Mouse (Mus musculus): Measurements from ENCODE around the gene Ablim1.

Ablim1 gene

DNA sequence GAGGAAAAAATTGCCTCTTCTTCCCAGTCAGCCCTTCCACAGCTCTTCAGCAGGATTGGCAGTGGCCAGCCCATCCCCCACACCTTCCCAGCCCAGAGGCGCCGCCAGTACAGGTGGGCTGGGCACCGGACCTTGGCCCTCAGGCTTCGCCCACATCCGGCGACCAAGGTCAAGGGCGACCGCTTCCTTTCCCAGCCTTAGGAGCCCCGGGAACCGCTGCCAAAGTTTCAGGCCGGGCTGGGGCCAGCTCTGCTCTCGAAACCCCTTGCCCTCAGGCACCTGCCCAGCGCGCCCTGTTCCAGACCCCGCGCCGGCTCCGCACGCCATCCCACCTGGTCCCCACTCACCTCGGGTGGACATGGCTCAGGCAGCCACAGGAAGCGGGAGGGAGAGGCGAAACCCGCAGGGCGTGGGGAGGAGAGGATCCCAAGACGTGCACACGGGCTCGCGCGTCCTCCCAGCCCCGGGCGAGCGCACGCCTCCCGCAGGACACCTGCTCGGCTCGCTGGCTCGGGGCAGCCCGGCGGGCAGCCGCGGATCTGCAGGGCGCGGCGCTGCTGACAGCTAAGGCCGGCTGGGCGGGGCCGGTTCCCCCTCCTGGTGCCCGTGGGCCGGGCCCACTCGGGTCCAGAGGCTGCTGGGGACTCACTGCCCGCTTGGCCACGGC lies at the start of gene Ablim1:
Gene Ablim1, minus strand, starts transcription at position 574 of the 667 bp plus-strand sequence.
- no peak for DNase-seq (ENCODE audit: low read depth)

DNA sequence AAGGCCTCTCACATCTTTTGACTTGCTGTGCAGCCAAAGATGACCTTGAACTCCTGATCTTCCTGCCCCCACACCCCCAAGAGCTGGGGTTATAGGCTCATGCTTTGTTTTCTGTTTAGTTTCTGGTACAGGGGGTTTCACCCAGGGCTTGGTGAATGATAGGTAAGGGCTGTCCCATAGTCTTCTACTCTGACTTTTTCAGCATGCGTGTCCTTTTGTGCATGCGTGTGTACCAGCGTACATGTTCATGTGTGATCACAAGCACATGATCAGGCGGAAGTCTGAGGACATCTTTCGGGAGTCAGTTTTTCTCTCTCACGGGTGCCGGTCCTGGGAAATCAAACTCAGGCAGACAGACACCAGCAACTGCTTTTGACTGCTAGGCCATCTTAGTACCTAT lies 48.8 kb upstream of the Ablim1 start:
- no peak for DNase-seq (ENCODE audit: low read depth)

DNA sequence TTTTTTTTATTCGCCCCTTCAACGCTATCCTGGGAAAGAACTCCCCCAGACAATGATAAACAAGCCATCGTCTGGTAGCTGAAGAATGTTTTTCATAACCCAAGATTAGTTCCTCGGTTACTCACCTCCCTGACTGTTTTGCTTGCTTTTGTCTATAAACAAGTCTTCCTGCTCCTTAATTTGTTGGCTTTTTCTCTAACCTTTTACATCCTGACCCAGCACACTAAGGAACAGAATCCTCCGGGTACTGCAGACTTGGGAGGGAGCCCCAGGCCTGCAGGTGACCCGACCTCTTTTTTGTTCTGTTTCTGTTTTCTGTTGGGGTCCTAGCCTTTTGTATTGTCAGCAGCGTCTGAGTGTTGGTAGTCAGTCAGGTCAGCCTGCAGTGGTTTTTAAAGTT lies 48.4 kb upstream of the Ablim1 start:
- DNase-seq (ENCODE audit: low read depth), result no peak

DNA sequence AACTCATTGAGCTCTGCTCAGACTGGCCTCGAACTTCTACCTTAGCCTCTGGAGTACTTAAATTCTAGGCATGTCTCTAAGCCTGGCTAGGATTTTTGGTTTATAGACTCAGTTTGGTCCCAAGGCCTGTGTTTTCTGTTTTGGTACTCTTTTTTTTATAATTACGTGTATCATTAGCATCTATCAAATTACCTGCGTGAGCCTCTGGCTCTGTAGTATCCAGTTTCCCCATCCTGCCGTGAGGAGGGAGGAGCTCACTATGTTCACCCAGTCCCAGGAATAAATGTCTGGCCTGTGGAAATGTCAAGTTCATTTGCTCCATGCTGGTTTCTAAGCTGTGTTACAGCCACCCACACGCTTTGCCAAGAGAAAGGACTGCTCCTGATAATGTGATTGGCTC lies 47.9 kb upstream of the Ablim1 start:
- no peak for DNase-seq (ENCODE audit: low read depth)

DNA sequence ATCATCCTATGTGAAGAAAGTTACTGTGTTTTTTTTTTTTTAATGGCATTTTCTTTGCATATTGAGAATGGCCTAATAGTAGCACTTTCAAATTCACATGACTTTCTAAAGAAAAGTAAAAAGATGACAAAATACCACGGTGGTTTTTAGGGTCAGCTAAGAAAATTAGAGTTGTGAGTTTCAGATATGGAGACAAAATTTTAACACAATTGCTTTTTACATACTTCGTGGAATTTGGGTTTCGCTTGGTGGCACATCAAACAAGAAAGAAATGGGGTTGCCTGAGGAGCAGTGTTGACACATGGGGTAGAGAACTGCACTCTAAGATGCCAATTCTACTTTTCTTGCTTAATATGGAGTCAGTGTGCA lies 47.2 kb upstream of the Ablim1 start:
- DNase-seq (ENCODE audit: low read depth), result no peak

DNA sequence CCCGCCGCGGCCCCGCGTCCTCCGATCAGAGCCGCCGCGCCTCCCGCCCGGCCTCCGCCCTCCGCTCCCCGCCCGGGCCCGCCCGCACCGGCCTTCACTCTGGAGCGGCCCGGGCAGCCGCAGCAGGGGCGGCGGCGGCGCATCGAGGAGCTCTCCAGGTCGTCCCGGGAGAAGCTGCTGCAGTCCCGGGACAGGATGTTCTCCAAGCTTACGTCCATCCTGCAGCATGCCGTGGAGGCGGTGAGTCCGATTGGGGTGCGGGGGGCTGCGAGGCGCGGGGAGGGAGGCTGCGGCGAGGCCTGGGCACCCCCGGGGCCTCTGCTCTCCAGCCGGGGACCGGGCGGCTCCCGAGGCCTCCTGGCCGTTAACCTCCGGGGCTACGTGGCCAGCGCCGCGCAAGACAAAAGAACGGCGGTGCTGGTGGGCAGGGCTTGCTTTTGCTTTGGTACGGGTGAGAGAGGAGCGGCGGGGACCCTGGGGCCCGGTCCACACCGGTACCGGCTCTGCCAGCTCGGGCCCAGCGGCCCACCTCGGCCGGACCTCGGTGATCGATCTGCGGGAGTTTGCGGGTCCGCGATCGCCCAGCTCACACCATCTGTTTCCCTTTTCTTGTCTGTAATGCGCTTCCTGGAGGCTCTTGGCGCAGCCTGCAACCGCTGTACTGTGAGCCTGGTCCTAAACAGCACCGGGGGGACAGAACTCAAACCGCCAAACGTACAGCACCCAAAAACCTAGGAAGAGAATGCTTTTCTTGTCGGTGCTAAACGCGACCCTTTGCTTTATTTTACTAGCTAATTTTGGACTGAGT lies 46.6 kb upstream of the Ablim1 start:
- no peak for DNase-seq (ENCODE audit: low read depth)

DNA sequence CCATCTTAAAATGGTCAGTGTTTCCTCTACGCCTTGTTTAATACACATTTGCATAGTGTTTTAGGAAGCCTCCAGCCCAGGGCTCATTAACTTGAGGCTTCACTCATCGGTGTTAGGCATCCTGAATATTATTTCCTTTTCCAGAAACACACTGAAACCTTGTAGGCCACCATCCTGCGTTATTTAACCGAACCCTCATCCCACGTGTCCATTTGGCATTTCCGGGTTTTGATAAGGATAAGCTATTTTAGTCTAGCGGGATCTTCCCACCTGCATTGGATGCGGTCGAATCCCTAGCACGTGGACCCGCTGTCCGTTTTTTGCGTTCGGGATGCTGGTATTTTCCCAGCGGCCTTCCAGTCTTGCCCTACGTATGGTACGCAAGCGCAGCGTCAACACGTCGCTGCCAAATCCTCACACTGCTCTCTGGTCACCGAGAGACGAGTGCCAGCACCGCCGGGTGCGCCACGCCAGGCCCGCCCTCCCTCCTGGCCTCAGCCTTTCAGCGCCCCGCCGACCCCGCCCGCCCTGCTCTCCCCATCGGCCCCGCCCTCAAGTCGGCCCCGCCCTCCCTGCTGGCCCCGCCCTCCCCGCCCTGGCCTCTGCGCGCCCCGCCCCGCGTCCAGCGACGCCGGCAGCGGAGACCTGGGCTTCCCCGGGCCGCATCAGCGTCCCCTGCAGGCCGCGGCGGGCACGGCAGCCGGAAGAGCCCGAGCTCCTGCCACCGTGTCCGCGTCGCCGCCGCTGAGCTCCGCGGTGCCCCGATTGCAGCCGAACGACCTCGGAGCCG lies 45.8 kb upstream of the Ablim1 start, which contains the start of gene Fam160b1:
Gene Fam160b1, plus strand, starts transcription at position 340 of the 790 bp plus-strand sequence.
- peak; percentile 86 for DNase-seq (ENCODE audit: low read depth)

DNA sequence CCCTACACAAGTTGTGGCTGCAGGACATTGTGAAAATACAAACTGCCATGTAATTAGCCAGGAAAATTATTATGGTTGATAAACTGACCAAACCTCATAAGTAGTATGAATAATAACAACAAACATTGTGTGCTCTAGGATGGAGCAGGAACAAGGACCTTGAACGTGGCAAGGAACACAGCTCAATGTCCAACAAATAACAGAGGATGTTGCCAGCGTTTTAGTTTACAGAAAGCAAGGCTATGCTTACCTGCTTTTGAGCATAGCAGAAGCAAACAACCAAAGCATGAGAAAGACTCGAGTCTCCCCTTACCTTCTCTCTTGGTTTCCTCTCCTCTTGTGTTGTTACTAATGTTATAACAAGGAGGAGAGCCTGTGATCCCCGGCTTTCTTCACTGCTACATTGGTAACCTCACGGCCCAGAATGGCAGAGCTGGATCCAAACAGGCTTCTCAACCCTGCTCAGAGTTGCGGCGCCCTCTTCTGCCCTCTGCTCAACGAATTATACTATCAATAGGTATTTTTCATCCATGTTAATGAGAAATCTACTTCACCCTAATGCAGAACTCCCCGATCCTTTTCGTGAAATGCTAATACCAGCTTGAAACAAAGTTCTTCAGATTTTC lies 45.1 kb upstream of the Ablim1 start:
- no peak for DNase-seq (ENCODE audit: low read depth)

DNA sequence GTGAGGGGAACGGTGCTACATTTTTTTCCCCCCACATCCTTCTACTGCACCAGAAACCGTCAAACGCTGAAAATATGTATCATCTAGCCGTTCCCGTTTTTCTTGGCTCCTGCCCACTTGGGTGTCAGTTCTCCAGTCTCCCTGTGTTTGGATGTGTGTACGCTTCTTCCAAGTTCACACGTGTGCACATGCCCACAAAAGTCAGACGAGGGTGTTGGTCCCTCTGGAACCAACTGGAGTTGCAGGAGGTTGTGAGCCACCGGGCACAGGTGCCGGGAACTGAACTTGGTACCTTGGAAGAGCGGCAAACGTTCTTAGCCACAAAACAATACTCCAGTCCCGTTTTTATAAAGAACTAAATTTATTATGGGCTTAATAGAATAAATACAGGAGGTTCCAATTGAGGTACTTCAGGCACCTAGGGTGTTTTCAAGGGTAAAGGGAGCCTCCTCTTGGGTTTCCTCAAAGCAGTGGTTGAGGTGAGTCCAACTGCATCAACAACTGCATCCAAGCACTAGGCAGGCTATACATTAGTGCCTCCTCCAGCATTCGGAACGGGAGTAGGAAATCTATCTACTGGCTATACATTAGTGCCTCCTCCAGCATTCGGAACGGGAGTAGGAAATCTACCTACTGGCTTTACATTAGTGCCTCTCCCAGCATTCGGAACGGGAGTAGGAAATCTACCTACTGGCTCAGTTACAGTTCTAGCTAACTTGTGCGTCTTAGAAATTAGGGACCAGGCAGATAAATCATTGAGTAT lies 44.3 kb upstream of the Ablim1 start:
- DNase-seq (ENCODE audit: low read depth), result no peak

DNA sequence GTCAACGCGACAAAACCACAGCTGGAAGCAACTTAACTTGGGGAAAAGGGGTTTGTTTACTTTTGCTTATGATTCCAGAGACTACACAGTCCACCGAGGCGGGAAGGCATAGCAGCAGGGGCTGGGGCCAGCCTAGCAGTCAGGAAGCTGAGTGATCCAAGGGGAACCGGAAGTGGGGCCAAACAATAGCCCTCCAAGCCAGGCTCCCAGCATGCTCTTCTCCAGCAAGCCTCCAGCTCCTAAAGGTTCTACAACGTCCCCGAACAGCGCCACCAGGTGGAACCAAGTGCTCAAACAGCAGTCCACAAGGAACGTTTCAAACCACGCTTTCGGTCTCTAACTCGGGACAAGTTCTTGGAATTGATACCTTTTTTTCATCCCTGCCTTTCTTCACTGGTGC lies 43.6 kb upstream of the Ablim1 start:
- peak; percentile 68 for DNase-seq (ENCODE audit: low read depth)

DNA sequence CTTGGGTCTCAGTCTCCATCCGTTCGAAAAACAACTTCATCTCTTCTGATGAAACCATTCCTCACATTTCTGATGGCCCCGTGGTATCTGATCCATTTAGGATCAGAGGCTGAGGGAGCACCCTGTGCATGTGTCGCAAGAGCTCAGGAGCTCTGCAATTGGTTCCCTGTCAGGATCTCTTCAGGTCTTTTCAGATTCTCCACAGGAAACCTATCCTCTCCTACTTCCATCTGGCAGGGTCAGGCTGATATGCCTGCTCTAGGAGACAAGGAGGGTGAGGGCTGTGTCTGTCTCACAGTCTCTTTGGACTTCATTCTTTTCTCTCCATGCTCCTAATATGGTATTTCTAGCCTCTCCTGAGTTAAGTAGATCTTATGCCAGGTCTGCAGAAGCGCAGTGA lies 43.1 kb upstream of the Ablim1 start:
- no peak for DNase-seq (ENCODE audit: low read depth)

DNA sequence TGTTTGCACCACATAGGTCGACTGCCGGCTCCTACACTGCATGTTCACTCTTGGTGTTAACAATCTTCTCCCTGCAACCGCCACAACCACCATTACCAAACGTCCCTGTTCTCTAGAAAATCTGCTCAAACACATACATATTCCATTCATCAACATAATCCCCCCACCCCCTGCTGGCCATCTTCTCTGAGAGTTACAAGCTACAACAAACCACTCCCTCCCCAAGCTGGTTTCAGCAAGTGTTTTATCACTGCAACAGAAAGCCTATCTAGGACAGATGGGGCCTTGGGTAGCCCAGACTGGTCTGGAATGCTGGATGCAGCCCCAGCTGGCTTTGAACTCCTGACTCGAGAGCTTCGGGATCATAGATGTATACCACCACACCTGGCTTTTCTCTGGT lies 42.5 kb upstream of the Ablim1 start:
- no peak for DNase-seq (ENCODE audit: low read depth)

DNA sequence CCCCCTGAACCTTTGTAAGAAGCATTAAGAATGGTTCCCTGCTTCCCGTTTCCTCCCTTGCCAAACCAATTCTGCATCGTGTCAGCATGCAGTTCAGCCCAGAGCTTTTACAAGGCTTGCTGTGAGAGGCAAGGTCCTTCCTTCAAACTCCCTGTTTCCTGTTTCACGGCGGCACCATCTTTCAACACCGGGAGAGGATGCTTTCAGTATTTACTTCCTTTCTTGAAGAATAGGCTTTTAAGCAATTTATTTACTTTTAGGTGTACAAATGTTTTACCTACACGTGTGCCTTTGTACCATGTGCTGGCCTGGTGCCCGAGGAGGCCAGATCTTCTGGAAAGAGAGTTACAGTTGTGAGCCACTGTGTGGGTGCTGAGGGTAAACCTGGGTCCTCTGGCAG lies 41.6 kb upstream of the Ablim1 start:
- DNase-seq (ENCODE audit: low read depth), result no peak

DNA sequence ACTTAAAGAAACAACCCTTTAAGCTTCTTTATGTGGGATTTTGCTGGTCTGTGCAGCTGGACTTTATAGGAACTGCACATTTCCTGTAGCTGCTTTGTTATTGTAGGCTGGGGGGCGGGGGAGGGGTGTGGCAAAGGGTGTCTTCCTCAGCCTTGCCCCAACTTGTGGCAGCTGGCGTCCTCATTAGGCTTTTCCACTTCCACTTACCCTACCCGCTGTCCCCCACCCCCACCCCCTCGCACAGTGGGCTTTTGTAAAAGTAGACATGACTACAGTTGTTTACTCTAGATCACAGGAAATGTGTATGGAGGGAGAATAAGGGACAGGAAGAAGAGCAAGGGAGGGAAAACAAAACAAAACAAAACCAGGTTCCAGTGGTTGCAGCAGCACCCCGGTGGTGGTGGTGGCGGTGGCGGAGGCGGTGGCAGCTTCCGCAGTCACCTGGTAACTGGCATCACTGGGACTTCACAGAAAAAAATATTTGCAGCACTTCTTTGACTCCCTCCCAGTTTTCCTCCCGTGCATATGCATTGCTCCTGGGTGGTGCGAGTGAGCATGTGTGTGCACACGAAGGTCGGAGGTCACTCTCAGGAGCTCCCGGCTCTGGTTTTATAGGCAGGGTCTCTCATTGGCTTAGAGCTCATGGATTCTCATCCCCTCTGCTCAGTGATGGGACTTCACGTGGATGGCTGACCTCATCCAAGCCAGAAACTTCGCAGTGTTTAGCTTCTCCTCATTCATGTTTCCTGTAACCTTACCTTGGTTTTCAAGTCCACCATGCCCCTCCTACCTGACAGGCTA lies 40.9 kb upstream of the Ablim1 start:
- no peak for DNase-seq (ENCODE audit: low read depth)

DNA sequence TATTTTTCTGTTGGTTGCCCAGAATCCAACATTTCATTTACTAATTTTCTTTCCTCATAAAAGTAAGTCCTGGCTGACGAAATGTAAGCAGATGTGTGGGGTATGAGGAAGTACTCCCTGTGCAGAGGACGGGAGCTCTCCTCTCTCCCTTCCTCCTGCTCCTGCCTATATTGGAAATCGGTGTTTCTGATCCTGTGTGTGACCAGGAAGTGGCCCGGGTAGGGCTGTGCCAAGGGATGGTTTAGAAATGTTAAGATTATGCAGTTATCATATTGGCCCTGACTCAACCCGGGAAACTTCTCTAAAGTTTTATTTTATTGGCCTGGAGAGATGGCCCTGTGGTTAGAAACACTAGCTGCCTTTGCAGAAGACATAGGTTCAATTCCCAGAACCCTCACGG lies 40.0 kb upstream of the Ablim1 start:
- no peak for DNase-seq (ENCODE audit: low read depth)

DNA sequence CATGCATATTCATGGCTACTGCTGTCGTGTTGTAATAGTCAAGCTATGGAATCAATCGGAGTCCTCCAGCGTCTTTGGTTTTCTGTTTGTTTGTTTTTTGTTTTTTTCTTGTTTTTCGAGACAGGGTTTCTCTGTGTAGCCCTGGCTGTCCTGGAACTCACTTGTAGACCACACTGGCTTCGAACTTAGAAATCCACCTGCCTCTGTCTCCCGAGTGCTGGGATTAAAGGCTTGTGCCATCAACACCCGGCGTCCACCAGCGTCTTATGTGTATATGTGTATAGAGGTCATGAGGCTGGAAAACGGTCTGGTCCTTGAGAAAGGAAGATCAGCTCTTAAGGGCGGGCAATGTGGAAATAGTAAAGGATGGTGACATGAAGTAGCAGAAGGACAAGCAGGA lies 39.3 kb upstream of the Ablim1 start:
- no peak for DNase-seq (ENCODE audit: low read depth)

DNA sequence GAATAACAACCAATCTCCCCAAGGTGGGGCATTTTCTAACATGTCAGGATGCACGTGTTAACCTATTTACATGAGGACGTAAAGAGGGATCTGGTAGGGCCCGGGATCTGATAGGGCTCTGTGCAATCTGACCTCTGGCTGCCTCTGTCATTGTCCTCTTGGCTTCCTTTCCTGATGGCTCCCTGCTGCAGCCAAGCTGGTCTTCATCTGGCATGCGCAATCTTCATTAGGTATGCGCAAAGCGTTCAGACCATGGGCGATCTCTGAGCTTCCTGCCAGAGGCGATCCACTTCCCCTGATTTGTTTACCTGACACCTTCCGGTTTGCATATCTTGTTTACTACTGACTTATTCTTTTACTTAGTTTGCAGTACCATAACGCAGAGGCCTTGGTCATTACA lies 38.5 kb upstream of the Ablim1 start:
- no peak for DNase-seq (ENCODE audit: low read depth)

DNA sequence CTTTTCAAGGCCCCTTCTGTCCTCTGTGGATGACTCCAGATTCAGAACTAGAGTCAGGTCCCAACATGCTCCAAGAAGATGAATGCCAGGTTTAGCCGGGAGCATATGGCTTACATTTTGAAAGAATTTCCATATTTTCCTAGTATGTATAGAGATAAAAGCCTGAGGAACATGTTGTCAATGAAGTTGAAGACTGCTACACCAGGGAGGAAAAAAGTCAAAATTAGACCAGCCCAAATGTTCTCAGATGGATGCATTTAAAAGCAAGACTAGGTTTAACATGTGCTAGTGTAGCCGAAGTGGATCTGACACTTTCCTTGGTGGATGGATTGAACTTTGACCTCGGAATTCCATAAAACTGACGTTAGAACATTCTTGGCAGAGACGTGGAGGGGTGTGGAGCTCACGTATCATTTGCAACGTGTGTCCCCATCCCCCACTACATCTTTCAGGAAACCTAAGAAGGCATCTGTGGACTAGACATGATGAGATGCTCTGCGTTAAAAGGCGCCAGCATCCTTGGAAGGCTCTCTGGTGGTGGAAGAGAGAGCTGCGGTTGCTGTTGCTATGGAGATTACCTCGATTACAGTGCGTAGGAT lies 37.7 kb upstream of the Ablim1 start:
- no peak for DNase-seq (ENCODE audit: low read depth)

DNA sequence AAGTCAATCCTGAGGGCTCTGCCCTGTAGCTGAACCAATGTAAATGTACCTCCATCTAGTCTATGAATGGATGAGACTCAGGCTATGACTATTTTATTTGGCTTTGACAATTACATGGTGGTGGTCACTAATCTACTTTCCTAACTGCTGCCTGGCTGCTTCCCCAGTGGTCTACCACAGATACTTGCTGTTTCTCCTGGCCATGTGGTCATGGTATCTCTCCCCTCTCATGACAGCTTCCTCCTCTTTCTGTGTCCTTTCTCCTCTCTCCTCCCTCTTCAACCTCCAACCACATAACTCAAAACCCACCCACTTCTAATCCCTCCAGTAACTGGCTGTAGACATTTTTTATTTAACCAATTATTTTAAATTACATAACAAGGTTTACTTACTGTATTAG lies 34.4 kb upstream of the Ablim1 start:
- DNase-seq (ENCODE audit: low read depth), result no peak

DNA sequence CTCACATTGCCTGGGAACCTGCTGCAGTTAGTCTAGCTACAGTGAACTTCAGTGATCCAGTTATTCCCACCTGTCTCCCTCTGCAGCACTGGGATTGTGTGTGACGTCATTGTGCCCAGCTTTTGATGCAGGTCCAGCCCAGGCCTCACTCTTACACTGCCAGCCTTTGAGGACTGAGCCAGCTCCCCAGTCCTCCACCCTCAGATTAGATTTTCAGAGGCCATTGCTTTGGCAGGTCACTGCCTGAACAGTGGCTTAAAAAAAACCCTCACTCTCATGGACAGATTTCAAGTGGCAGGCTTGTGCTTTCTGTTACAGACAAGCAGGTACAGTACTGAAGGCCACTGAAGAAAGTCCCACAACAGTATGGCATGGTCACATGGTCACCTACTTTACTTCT lies 30.0 kb upstream of the Ablim1 start:
- DNase-seq (ENCODE audit: low read depth), result no peak

DNA sequence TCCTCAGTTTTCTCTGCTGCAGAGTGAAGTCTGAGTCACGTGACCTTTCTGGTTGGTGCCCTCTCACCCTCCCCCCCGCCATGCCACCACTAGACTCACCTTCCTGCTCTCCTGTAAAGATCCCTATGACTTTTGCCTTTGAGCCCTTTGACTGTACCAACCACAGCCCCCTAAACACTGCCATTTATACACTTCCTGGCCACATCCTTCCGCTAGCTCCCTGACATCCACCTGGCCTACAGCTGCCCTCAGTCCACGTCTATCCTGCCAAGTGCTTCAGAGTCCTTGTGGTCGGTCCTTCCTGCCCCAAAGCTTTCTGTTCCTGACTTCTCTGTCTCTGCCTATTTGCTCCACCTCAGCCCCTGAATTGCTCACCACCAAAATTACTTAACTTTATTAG lies 29.1 kb upstream of the Ablim1 start:
- DNase-seq (ENCODE audit: low read depth), result no peak

Data from fibroblast of lung, adult 2 months (primary cell).